22 mouse cellular contexts compared by ENCODE assay signal in genomic region chr9:22556076-22556475, GRCm38 (mm10).
A peak's percentile ranks its signal among the peaks of the same experiment; 100 is the strongest.
DNase-seq lines count a peak whose midpoint lies in the region; ATAC-seq and TF ChIP-seq lines count a peak whose summit lies in the region.
"Had no signal": no experiment of that assay in that cellular context is flagged by ENCODE, and none has a peak within 500 bp of the region (broad histone marks: within the 10 kb centered on the region; RNA-seq: fewer than 3 reads in every experiment).

No protein-coding gene starts in this region.

- H3K4me1 ChIP-seq in embryonic facial prominence, embryonic 11.5 days (ENCODE audit: control insufficient read depth, insufficient read depth, low read length): no peaks in the 10 kb centered on the region
- peaks cover 8% of the 10 kb centered on the region; the same call in 1 of the 2 replicates for H3K4me1 ChIP-seq in embryonic facial prominence, embryonic 10.5 days
- no peaks in the 10 kb centered on the region for H3K4me1 ChIP-seq in heart, embryonic 12.5 days (replicated peaks)
- 0 out of 2 replicates have a peak, but pooled peaks cover 2% of the 10 kb centered on the region for H3K4me1 ChIP-seq in embryonic facial prominence, embryonic 14.5 days (ENCODE audit: control insufficient read depth, insufficient read depth, low read length)

- H3K4me3 ChIP-seq in embryonic facial prominence, embryonic 11.5 days (ENCODE audit: low read depth, low read length): no peak overlapping the region
- H3K4me3 ChIP-seq in embryonic facial prominence, embryonic 10.5 days: no peak overlapping the region
- H3K4me3 ChIP-seq in heart, embryonic 12.5 days: no peak overlapping the region
- no peak overlapping the region for H3K4me3 ChIP-seq in embryonic facial prominence, embryonic 14.5 days (ENCODE audit: low read depth, low read length)
- no peak overlapping the region for H3K4me3 ChIP-seq in myocyte

- no peaks in the 10 kb centered on the region for H3K9me3 ChIP-seq in embryonic facial prominence, embryonic 11.5 days (replicated peaks; ENCODE audit: control insufficient read depth, low read length)
- no peaks in the 10 kb centered on the region for H3K9me3 ChIP-seq in embryonic facial prominence, embryonic 10.5 days
- no peaks in the 10 kb centered on the region for H3K9me3 ChIP-seq in heart, embryonic 12.5 days (replicated peaks)
- no peaks in the 10 kb centered on the region for H3K9me3 ChIP-seq in embryonic facial prominence, embryonic 14.5 days (ENCODE audit: control insufficient read depth, low read length)
- H3K9me3 ChIP-seq: G1E had no signal

- no peak for ATAC-seq in embryonic facial prominence, embryonic 11.5 days (replicated peaks; ENCODE audit: insufficient number of reproducible peaks, low FRiP score, low TSS enrichment, low read depth)
- ATAC-seq in heart, embryonic 12.5 days (ENCODE audit: insufficient number of reproducible peaks, low FRiP score): no peak
- no peak for ATAC-seq in embryonic facial prominence, embryonic 14.5 days (ENCODE audit: low read depth)
- ATAC-seq: activated CD4-positive, CD25-positive, alpha-beta regulatory T cell, adult 4 months; CD4-positive, CD25-positive, alpha-beta regulatory T cell, adult 4 months; Patski had no signal

- no peak overlapping the region for H3K27ac ChIP-seq in embryonic facial prominence, embryonic 11.5 days (replicated peaks; ENCODE audit: low read depth, low read length)
- no peak overlapping the region for H3K27ac ChIP-seq in embryonic facial prominence, embryonic 10.5 days (replicated peaks)
- H3K27ac ChIP-seq in heart, embryonic 12.5 days (ENCODE audit: poor library complexity, severe bottlenecking): no peak overlapping the region
- H3K27ac ChIP-seq in embryonic facial prominence, embryonic 14.5 days (replicated peaks; ENCODE audit: low read depth, low read length): no peak overlapping the region

- H3K36me3 ChIP-seq in embryonic facial prominence, embryonic 11.5 days (replicated peaks; ENCODE audit: control insufficient read depth, insufficient read depth, low read depth, low read length): no peaks in the 10 kb centered on the region
- H3K36me3 ChIP-seq in embryonic facial prominence, embryonic 10.5 days (replicated peaks): no peaks in the 10 kb centered on the region
- H3K36me3 ChIP-seq in heart, embryonic 12.5 days: no peaks in the 10 kb centered on the region
- H3K36me3 ChIP-seq in embryonic facial prominence, embryonic 14.5 days (ENCODE audit: control insufficient read depth, insufficient read depth, low read length): no peaks in the 10 kb centered on the region
- no peaks in the 10 kb centered on the region for H3K36me3 ChIP-seq in myocyte (ENCODE audit: control insufficient read depth, insufficient read depth)
- H3K36me3 ChIP-seq: G1E had no signal

- peak; percentile 54 for DNase-seq in embryonic facial prominence, embryonic 11.5 days (ENCODE audit: low spot score)
- no peak for DNase-seq in embryonic facial prominence, embryonic 10.5 days (ENCODE audit: low spot score)
- DNase-seq in heart, adult 11 months: peak; percentile 72
- peak; percentile 30 for DNase-seq in embryonic facial prominence, embryonic 14.5 days (ENCODE audit: low spot score)
- DNase-seq in natural killer cell, adult 2 months (ENCODE audit: low spot score in 2 of 2): no peak
- DNase-seq in urinary bladder, postnatal 25 days (ENCODE audit: low spot score): no peak
- DNase-seq: adrenal gland, adult 2 months; adrenal gland, adult 8-10 months; adrenal gland, postnatal 10 days; adrenal gland, postnatal 14 days; adrenal gland, postnatal 25 days; adrenal gland, postnatal 36 days; B cell, adult 2 months; cerebellum, adult 11 months; cerebellum, adult 11-12 months had no signal

- no peak for TF ChIP-seq POLR2A in myocyte (IDR thresholded peaks at IDR 0.05; ENCODE audit: insufficient read length, low read depth)

- H3ac ChIP-seq in myocyte (ENCODE audit: control insufficient read depth, insufficient read length): no peak overlapping the region

- H3K4me2 ChIP-seq in embryonic facial prominence, embryonic 11.5 days (ENCODE audit: low read depth, low read length): no peak overlapping the region
- H3K4me2 ChIP-seq in heart, embryonic 12.5 days: no peak overlapping the region
- no peak overlapping the region for H3K4me2 ChIP-seq in embryonic facial prominence, embryonic 14.5 days (ENCODE audit: low read depth, low read length)
- H3K4me2 ChIP-seq in myocyte (ENCODE audit: low read depth): peak overlapping the region; percentile 7

- 31% methylated on average over 5 of the region's 5 CpGs for WGBS in embryonic facial prominence, embryonic 11.5 days
- 42% methylated on average over 5 of the region's 5 CpGs for WGBS in embryonic facial prominence, embryonic 10.5 days
- whole genome bisulfite sequencing in heart, embryonic 12.5 days: 70% methylated on average over 5 of the region's 5 CpGs
- WGBS in embryonic facial prominence, embryonic 14.5 days: 21% methylated on average over 5 of the region's 5 CpGs

- H3K9ac ChIP-seq in embryonic facial prominence, embryonic 11.5 days (replicated peaks; ENCODE audit: low read length): no peak overlapping the region
- H3K9ac ChIP-seq in heart, embryonic 12.5 days: no peak overlapping the region
- no peak overlapping the region for H3K9ac ChIP-seq in embryonic facial prominence, embryonic 14.5 days (ENCODE audit: low read depth, low read length)

- H3K27me3 ChIP-seq in embryonic facial prominence, embryonic 11.5 days (ENCODE audit: control insufficient read depth, insufficient read depth, low read length): no peaks in the 10 kb centered on the region
- no peaks in the 10 kb centered on the region for H3K27me3 ChIP-seq in embryonic facial prominence, embryonic 10.5 days (replicated peaks; ENCODE audit: low read depth, poor library complexity, severe bottlenecking)
- no peaks in the 10 kb centered on the region for H3K27me3 ChIP-seq in heart, embryonic 12.5 days (replicated peaks)
- no peaks in the 10 kb centered on the region for H3K27me3 ChIP-seq in embryonic facial prominence, embryonic 14.5 days (replicated peaks; ENCODE audit: control insufficient read depth, insufficient read depth, low read length)
- H3K27me3 ChIP-seq in myocyte (ENCODE audit: control insufficient read depth, insufficient read depth, insufficient read length): no peaks in the 10 kb centered on the region
- H3K27me3 ChIP-seq: CH12.LX, Patski had no signal

- no peaks in the 10 kb centered on the region for H3K79me2 ChIP-seq in myocyte (ENCODE audit: control insufficient read depth, insufficient read depth)

TF ChIP-seq in myocyte, 11 proteins besides CTCF, POLR2A, EP300 and RAD21:
- TF ChIP-seq MYOG (IDR thresholded peaks at IDR 0.05; ENCODE audit: control insufficient read depth in 1 of 3, insufficient read depth in 1 of 3, insufficient read length in 2 of 3, low read depth in 2 of 3): no peak
- no peak for TF ChIP-seq POLR2AphosphoS2 (IDR thresholded peaks at IDR 0.05; ENCODE audit: insufficient read length, low read depth)
- TF ChIP-seq E2F4 (IDR thresholded peaks at IDR 0.05; ENCODE audit: insufficient read depth): no peak
- no peak for TF ChIP-seq REST (IDR thresholded peaks at IDR 0.05; ENCODE audit: insufficient read depth, insufficient read length)
- no peak for TF ChIP-seq MYOD1 (IDR thresholded peaks at IDR 0.05; ENCODE audit: control insufficient read depth in 1 of 3, insufficient read length in 2 of 3, low read depth in 2 of 3)
- TF ChIP-seq CEBPB (IDR thresholded peaks at IDR 0.05; ENCODE audit: insufficient read depth, poor library complexity, severe bottlenecking): no peak
- no peak for TF ChIP-seq USF1 (IDR thresholded peaks at IDR 0.05; ENCODE audit: low read depth)
- no peak for TF ChIP-seq MAX (IDR thresholded peaks at IDR 0.05; ENCODE audit: low read depth)
- TF ChIP-seq SRF (IDR thresholded peaks at IDR 0.05; ENCODE audit: control insufficient read depth, insufficient read length, low read depth): no peak

Comparison
In these comparisons a context has a peak if more than half of its experiments do, and no peak if none do; other contexts are left out.
1. DNase-seq: peak in embryonic facial prominence, embryonic 11.5 days (single experiment), heart, adult 11 months (single experiment) and embryonic facial prominence, embryonic 14.5 days (single experiment); none in embryonic facial prominence, embryonic 10.5 days (single experiment), natural killer cell, adult 2 months (0 of 2) and urinary bladder, postnatal 25 days (single experiment).